Mouse (Mus musculus) heart, embryonic 15.5 days (tissue): ENCODE results near the gene Zc3h12c. TPM values are rescaled to one million over a fixed set of nuclear protein-coding genes. Genes with fewer than 3 reads are reported as not detected.

Experiments
- ATAC-seq: fragments of 200-750 bp; cut with Nextera tagmentation; replicated peaks from 2 replicates; pipeline ENCODE4 v1.8.0; 2017; ENCODE audit warnings: low read depth, moderate TSS enrichment; ENCODE audit not compliant: insufficient number of reproducible peaks, insufficient read depth, low FRiP score
- H3K27ac ChIP-seq: fragments of 300-500 bp; sonication (generic); 2 replicates; pipeline ENCODE4 v1.5.1; 2015; ENCODE audit warnings: mild to moderate bottlenecking, inconsistent platforms
- H3K27me3 ChIP-seq: fragments of 300-500 bp; sonication (generic); 2 replicates; pipeline ENCODE4 v1.6.1; 2015; ENCODE audit warnings: inconsistent platforms
- H3K36me3 ChIP-seq: fragments of 300-500 bp; sonication (generic); 2 replicates; pipeline ENCODE4 v1.6.1; 2015; ENCODE audit warnings: mild to moderate bottlenecking, inconsistent platforms
- H3K4me1 ChIP-seq: fragments of 300-500 bp; sonication (generic); replicated peaks from 2 replicates; pipeline ENCODE4 v1.6.1; 2015; ENCODE audit warnings: inconsistent platforms
- H3K4me2 ChIP-seq: fragments of 300-500 bp; sonication (generic); 2 replicates; pipeline ENCODE4 v1.6.1; 2015; ENCODE audit warnings: inconsistent platforms, mild to moderate bottlenecking, moderate library complexity
- H3K4me3 ChIP-seq: fragments of 300-500 bp; sonication (generic); 2 replicates; pipeline ENCODE4 v1.5.1; 2015; ENCODE audit warnings: mild to moderate bottlenecking, inconsistent platforms
- H3K9ac ChIP-seq: fragments of 300-500 bp; sonication (generic); 2 replicates; pipeline ENCODE4 v1.6.1; 2015; ENCODE audit warnings: mild to moderate bottlenecking, inconsistent platforms
- H3K9me3 ChIP-seq: fragments of 300-500 bp; sonication (generic); replicated peaks from 2 replicates; pipeline ENCODE4 v1.6.1; 2016; ENCODE audit warnings: inconsistent platforms
- WGBS: fragments of 180-500 bp; shearing (Covaris S2); methylation state at CpG from one replicate; pipeline ENCODE4 v1.1.7; 2015; ENCODE audit warnings: mixed read lengths; 5-methylcytosine and 5-hydroxymethylcytosine counted together
- polyA plus RNA-seq: library from polyadenylated mRNA; unstranded; fragments of >200 nt; fragmentation: Nextera tagmentation; extraction: Ambion mirVana; gene quantifications from 2 replicates; pipeline ENCODE4 v1.2.1, GENCODE M21; 2015

The Zc3h12c gene
- polyA plus RNA-seq, 1 experiment from 2014 or later = 2.2 TPM

DNA sequence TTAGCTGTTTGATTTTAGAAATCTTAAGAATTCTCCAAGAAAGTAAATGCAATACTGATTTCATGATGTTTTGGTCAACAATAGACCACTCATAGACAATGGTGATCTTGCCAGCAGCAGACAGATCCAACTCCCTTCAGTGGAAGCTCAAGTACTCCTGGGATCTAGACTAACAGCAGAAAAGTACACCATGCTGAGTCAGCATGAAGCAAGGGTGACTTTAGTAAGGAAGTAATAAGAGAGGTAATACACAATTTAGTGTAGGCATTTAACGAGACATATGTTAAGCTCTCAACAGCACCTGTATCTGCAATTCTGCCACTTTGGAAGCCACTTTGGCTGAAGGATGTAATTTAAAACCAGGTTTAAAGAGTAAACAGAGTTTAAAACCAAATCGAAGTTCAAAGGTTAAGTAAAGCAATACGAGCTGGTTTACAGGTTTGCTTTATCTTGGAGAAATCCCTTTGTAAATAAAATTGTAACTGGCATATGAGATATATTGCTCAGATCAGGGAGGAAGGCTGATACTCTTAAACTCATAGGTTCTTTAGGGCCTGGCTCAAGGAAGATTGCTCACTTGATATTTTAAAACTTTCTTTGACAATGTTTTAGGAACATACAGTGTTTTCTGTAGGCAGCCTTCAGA lies 18.0 kb upstream of the Zc3h12c start:
- 67% methylated on average over 3 of the region's 3 CpGs for WGBS
- Histone ChIP-seq H3K9ac (no peak overlapping the region), H3K27ac (no peak overlapping the region), H3K9me3 (no peaks in the 10 kb centered on the region), H3K4me2 (no peak overlapping the region), H3K4me3 (no peak overlapping the region), H3K27me3 (no peaks in the 10 kb centered on the region), H3K36me3 (no peaks in the 10 kb centered on the region), H3K4me1 (no peaks in the 10 kb centered on the region)
- no peak for ATAC-seq

DNA sequence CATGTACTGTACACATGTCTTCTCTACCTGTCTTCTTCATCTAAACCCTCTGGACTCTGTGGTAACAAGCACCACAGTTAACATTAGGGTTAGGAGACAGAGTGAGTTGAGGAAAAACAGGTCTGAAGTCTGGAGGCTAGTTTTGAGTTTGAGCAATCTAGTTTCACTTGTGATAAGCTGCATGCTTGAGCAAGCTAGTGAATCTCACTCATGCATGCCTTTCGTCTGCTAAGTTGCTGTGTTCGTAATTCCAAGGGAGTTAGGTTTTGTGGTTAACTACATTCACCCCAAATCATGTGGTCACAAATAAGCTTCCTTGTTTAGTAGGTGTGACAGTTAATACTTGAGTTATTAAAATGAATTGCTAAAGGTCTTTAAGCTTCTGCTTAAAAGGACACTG lies 13.0 kb upstream of the Zc3h12c start:
- H3K27me3 ChIP-seq = no peaks in the 10 kb centered on the region
- 40% methylated on average over 2 of the region's 2 CpGs for WGBS
- no peaks in the 10 kb centered on the region for H3K4me1 ChIP-seq
- no peak overlapping the region for H3K27ac ChIP-seq
- ATAC-seq = no peak
- no peak overlapping the region for H3K4me3 ChIP-seq
- no peaks in the 10 kb centered on the region for H3K36me3 ChIP-seq
- H3K9ac ChIP-seq = no peak overlapping the region
- H3K9me3 ChIP-seq = no peaks in the 10 kb centered on the region
- H3K4me2 ChIP-seq = no peak overlapping the region

DNA sequence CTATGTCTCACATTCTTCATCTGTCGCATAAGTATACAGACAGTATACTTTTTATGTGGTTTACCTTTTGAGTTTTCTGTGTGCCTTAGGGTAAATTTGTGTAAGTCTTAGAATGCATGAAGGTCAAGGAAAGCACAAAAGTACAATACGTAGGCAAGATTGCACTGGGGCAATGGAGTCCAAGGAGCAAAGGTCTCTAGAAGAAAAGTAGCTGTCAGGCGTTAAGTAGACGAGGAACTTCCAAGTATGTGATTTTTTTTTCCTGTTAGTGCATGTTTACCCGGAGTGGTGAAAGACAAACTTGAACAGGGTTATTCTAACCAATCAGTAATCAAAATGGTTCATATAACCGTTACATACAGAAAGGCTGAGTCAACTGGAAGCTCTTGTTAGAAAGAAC lies 12.5 kb upstream of the Zc3h12c start:
- no peaks in the 10 kb centered on the region for H3K36me3 ChIP-seq
- no peak overlapping the region for H3K4me3 ChIP-seq
- no peaks in the 10 kb centered on the region for H3K4me1 ChIP-seq
- H3K4me2 ChIP-seq = no peak overlapping the region
- WGBS = 81% methylated on average over 6 of the region's 6 CpGs
- no peak overlapping the region for H3K27ac ChIP-seq
- H3K9ac ChIP-seq = no peak overlapping the region
- H3K27me3 ChIP-seq = no peaks in the 10 kb centered on the region
- no peaks in the 10 kb centered on the region for H3K9me3 ChIP-seq
- no peak for ATAC-seq

DNA sequence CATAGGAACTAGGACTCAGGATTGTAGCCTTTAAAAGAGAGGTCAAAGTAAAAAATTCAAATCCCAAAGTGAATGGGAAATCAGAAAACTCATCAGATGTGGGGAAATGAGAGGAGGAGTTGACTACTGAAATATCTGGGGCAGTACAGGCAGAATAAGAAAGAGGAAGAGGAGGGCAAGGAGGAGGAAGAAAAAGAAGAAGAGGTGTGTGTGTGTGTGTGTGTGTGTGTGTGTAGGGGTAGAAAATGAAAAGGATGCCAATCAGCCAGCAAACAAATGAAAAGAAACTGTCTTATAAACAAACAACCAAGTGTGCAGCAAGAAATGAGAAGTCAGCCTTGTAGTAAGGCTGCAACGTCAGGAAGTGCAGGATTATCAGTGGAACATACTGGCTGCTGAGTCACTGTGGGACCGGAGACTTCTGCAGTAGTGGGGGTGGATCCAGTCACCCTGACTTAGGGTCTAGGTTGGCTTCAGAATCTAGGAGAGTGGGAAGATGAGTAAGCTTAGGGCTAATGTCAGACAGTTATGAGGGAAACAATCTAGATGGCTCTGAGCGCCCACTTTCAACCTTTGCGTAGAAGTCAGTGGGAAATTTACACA lies 7.0 kb upstream of the Zc3h12c start:
- H3K27ac ChIP-seq = no peak overlapping the region
- no peaks in the 10 kb centered on the region for H3K4me1 ChIP-seq
- ATAC-seq = no peak

DNA sequence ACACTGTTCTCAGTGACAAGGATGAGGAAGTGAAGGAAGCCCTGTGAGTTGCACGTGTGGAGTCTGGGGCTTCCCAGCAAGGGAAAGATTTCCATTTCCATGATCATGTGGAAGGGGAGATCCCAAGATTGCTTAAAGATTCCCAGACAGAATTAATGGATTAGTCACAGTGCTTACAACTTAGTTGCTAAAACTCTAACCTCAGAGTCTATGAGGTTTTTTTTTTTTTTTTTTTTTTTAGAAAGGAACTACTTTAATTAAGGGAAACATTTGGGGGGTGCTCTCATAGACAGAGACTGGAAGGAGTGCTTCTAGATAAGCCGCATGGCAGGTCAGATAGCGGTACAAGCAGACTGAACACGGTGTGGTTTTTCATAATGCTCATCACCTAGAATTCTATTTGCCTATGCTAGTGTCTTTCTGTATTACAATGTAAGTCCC lies 6.3 kb upstream of the Zc3h12c start:
- Histone ChIP-seq H3K4me2 (no peak overlapping the region), H3K4me3 (no peak overlapping the region), H3K4me1 (no peaks in the 10 kb centered on the region), H3K36me3 (no peaks in the 10 kb centered on the region), H3K9me3 (no peaks in the 10 kb centered on the region), H3K27me3 (no peaks in the 10 kb centered on the region), H3K27ac (no peak overlapping the region), H3K9ac (no peak overlapping the region)
- ATAC-seq = no peak
- 70% methylated on average over 4 of the region's 4 CpGs for WGBS

More for the DNA sequence above, 7.0 kb upstream of the Zc3h12c start:
- no peaks in the 10 kb centered on the region for H3K36me3 ChIP-seq
- no peak overlapping the region for H3K4me3 ChIP-seq
- no peak overlapping the region for H3K4me2 ChIP-seq
- no peaks in the 10 kb centered on the region for H3K9me3 ChIP-seq
- H3K27me3 ChIP-seq = no peaks in the 10 kb centered on the region
- no peak overlapping the region for H3K9ac ChIP-seq
- 66% methylated on average over 4 of the region's 4 CpGs for WGBS

DNA sequence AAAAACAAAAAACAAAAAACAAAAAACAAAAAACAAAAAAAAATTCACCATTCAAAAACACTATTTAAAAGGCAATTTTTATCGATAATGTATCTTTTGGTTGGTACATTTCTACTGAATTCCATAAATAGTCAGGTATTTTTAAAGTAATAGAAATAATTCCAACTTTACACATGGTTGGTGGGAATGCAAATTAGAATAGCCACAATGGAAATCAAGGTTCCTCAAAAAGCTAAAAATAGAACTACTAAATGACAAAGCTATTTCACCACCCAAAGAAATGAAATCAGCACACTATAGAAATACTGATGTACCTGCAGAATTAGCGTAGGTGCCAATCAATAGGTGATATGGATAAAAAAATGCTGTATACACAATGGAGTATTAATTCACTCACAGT lies 5.6 kb upstream of the Zc3h12c start:
- H3K27ac ChIP-seq = no peak overlapping the region
- H3K27me3 ChIP-seq = no peaks in the 10 kb centered on the region
- H3K4me1 ChIP-seq = 0 out of 2 replicates have a peak, but pooled peaks cover 5% of the 10 kb centered on the region
- H3K9ac ChIP-seq = no peak overlapping the region
- no peak for ATAC-seq
- no peaks in the 10 kb centered on the region for H3K36me3 ChIP-seq
- H3K4me3 ChIP-seq = no peak overlapping the region
- WGBS = 92% methylated on average over 2 of the region's 2 CpGs
- no peaks in the 10 kb centered on the region for H3K9me3 ChIP-seq
- no peak overlapping the region for H3K4me2 ChIP-seq

DNA sequence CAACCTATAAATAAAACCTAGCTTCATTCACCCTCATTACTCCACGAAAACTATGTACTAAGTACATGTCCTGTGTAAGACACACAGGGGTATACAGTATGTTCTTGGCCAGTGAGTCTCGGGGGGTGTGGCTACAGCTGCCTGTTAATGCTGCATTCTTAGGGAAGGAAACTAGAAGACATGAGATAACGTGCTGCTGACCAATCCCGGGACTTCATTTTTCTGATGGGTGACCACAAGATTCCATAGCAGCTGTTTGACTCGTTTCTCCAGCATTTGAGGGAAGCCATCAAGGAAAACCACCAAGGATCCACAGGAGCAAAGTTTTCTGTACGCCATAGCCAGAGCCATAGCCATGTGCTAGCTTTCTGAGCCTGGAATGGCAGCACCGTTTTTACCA lies 4.2 kb upstream of the Zc3h12c start:
- no peaks in the 10 kb centered on the region for H3K36me3 ChIP-seq
- ATAC-seq = no peak
- H3K4me2 ChIP-seq = peak overlapping the region; percentile 29; the same call in 1 of the 2 replicates
- H3K4me3 ChIP-seq = no peak overlapping the region
- 43% methylated on average over 7 of the region's 7 CpGs for WGBS
- H3K9ac ChIP-seq = no peak overlapping the region
- no peaks in the 10 kb centered on the region for H3K27me3 ChIP-seq
- H3K9me3 ChIP-seq = no peaks in the 10 kb centered on the region
- 0 out of 2 replicates have a peak, but pooled peaks cover 6% of the 10 kb centered on the region for H3K4me1 ChIP-seq
- no peak overlapping the region for H3K27ac ChIP-seq

DNA sequence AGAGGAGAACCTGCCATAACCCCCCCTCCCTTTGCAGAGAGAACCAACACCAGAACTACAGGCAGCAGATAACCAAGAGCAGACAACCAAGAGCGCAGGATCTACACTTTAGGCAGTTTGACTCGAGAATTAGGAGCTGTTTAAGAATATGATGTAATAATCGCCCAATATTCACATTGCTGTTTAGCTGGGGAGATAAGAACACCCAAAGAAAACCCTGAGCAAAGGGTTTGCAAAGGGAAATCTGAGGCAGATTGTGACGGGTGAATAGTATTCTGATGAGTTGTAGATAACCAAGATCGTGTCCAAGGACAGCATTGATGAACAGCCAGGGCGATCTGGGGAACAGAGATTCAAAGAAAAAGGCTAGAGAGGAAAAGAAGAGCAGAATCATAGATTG lies 2.3 kb upstream of the Zc3h12c start:
- 83% methylated on average over 6 of the region's 6 CpGs for WGBS
- Histone ChIP-seq H3K4me2 (no peak overlapping the region), H3K27ac (no peak overlapping the region), H3K27me3 (no peaks in the 10 kb centered on the region), H3K4me1 (peaks cover 18% of the 10 kb centered on the region), H3K36me3 (no peaks in the 10 kb centered on the region), H3K9ac (no peak overlapping the region), H3K4me3 (no peak overlapping the region), H3K9me3 (no peaks in the 10 kb centered on the region)
- ATAC-seq = no peak

DNA sequence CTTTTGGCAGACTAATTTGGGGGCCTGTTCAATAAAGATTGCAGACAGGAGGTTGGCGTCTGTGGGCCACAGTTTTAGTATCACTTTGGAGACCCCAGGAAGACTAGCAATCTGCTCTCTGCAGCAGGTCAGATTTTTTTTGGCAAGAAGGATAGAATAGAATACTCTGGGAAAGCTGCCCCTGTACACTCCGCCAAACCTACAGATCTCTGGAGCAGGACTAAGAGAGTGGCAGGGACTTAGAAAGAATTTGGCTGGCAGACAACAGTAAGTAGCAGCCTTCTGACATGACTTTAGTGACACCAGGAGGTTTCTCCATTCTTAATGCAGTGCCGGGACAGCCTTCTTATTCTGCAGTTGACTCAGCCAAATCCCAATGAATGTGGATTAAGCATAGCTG lies 1.8 kb upstream of the Zc3h12c start:
- H3K27me3 ChIP-seq = no peaks in the 10 kb centered on the region
- no peak for ATAC-seq
- no peaks in the 10 kb centered on the region for H3K9me3 ChIP-seq
- H3K4me2 ChIP-seq = no peak overlapping the region
- no peak overlapping the region for H3K27ac ChIP-seq
- no peak overlapping the region for H3K4me3 ChIP-seq
- WGBS = 52% methylated on average over 3 of the region's 3 CpGs
- no peak overlapping the region for H3K9ac ChIP-seq
- H3K36me3 ChIP-seq = no peaks in the 10 kb centered on the region
- peaks cover 19% of the 10 kb centered on the region for H3K4me1 ChIP-seq

DNA sequence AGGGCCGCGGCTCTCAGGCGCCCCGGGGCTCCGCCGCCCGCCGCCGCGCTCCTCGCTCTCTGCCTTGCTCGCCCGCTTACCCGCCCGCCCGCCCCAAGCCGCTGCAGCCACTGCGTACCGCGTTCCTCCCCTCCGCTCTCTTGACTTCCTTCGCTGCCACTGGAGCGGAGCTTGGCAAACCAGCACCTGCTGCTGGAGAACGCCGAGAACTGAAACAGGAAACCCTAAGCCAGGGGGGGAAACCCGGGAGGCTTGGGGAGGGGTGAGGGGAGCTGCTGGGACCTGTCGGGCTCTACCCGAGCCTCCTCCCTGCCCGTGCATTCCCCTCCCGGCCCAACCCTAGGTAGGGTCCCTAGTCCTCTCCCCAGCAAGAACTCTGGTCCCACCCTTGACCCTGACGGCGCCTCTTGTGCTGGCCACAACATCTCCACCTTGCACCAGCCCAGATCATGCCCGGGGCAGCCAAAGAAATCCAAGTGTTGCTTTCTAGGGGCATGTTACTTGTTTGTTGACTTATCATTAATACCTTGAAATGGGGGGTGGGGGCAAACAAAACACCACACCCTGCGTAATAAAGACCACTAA lies 406 bp upstream of the Zc3h12c start:
- no peaks in the 10 kb centered on the region for H3K36me3 ChIP-seq
- H3K27ac ChIP-seq = peak overlapping the region; percentile 95
- WGBS = 2% methylated on average over 24 of the region's 34 CpGs
- H3K9ac ChIP-seq = peak overlapping the region; percentile 99
- H3K9me3 ChIP-seq = no peaks in the 10 kb centered on the region
- peak; percentile 87 for ATAC-seq
- H3K4me3 ChIP-seq = peak overlapping the region; percentile 90
- H3K27me3 ChIP-seq = no peaks in the 10 kb centered on the region
- peaks cover 19% of the 10 kb centered on the region for H3K4me1 ChIP-seq
- H3K4me2 ChIP-seq = peak overlapping the region; percentile 63

DNA sequence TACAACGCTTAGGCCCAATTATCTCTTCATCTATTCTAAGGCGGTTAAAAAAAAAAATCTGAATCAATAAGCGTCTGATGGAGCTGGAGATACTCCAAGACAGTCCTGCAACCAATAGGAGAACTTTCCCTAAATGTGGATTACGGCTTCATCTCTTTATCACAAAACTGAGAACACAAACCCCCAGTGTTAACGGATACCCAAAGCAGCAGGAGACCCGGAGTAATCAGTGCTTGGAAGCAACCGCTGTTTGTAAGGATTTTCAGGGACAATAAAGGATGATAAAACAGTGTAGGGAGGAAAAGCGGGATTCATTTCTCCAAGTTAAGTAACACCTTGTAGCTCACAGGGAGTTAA lies 888 bp downstream of the Zc3h12c start:
- H3K9ac ChIP-seq = peak overlapping the region; percentile 99
- peak overlapping the region; percentile 95 for H3K27ac ChIP-seq
- WGBS = 6% methylated on average over 8 of the region's 8 CpGs
- H3K4me3 ChIP-seq = peak overlapping the region; percentile 90
- ATAC-seq = no peak
- H3K4me1 ChIP-seq = peaks cover 21% of the 10 kb centered on the region
- H3K36me3 ChIP-seq = no peaks in the 10 kb centered on the region
- H3K4me2 ChIP-seq = peak overlapping the region; percentile 63
- no peaks in the 10 kb centered on the region for H3K27me3 ChIP-seq
- no peaks in the 10 kb centered on the region for H3K9me3 ChIP-seq

DNA sequence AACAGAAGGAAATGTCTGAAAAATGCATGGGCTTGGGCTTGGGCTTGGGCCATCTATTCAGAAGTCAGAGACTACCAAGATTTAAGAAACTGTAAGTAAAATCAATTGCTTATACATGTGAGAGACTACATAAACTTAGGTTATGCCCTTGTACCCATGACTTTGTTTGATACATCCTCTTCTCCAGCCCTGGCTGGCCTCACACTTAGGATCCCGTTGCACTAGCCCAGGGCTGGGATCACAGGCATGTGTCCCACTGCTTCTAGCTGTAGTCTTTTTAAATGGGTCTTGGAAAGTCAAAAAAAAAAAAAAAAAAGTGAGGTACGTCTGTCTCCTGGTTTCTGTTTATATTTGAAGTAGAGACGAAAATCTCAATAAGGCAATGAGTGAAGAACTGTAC lies 1.3 kb downstream of the Zc3h12c start:
- H3K27me3 ChIP-seq = no peaks in the 10 kb centered on the region
- peak overlapping the region; percentile 90 for H3K4me3 ChIP-seq
- 21% methylated on average over 3 of the region's 3 CpGs for WGBS

More for the DNA sequence above, 1.3 kb downstream of the Zc3h12c start:
- Histone ChIP-seq H3K9ac (peak overlapping the region; percentile 99), H3K27ac (no peak overlapping the region), H3K9me3 (no peaks in the 10 kb centered on the region), H3K4me2 (peak overlapping the region; percentile 63), H3K4me1 (peaks cover 21% of the 10 kb centered on the region), H3K36me3 (no peaks in the 10 kb centered on the region)
- no peak for ATAC-seq
